ENCODE assay signal across 8 mouse cellular contexts in the genomic region with DNA sequence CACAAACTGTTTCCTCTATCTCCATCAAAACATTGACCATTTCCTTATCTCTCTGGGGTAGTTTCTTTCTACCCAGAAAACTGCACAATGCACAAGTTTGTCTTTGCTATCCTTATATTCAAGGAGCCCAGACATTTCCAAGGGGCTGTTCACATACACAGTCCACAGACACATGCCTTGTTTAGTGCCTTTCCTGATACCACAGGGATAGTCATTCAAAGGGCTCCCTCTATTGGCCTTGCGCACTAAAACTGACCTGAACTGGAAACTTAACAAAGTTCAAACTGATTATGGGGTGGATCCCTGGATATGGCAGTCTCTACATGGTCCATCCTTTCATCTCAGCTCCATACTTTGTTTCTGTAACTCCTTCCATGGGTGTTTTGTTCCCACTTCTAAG.
DNase-seq lines count a peak whose midpoint lies in the region; ATAC-seq and TF ChIP-seq lines count a peak whose summit lies in the region.

No protein-coding gene starts in this region.

- no peak overlapping the region for H3K4me2 ChIP-seq in kidney, postnatal 0 days (ENCODE audit: low read length)
- no peak overlapping the region for H3K4me2 ChIP-seq in embryonic facial prominence, embryonic 11.5 days (ENCODE audit: low read depth, low read length)

- H3K9ac ChIP-seq in kidney, postnatal 0 days (ENCODE audit: low read depth, low read length), result no peak overlapping the region
- H3K9ac ChIP-seq in embryonic facial prominence, embryonic 11.5 days (replicated peaks; ENCODE audit: low read length), result no peak overlapping the region

- ATAC-seq in kidney, postnatal 0 days (replicated peaks; ENCODE audit: low FRiP score, low read depth), result no peak
- peak; percentile 62; the same call in 1 of the 2 replicates for ATAC-seq in embryonic facial prominence, embryonic 11.5 days (replicated peaks; ENCODE audit: insufficient number of reproducible peaks, low FRiP score, low TSS enrichment, low read depth)
- ATAC-seq in erythroid progenitor cell, adult 5-6 weeks (replicated peaks; ENCODE audit: low FRiP score, poor library complexity, severe bottlenecking), result no peak

- TF ChIP-seq CTCF in kidney, postnatal 0 days (IDR thresholded peaks at IDR 0.05; ENCODE audit: low read depth), result peak; percentile 61

- DNase-seq in kidney, postnatal 0 days (ENCODE audit: low spot score), result peak; percentile 51
- no peak for DNase-seq in kidney, adult 11 months
- peak; percentile 11 for DNase-seq in MEL-GATA-1-ER (ENCODE audit: extremely low read depth, low read depth)
- peak; percentile 61 for DNase-seq in embryonic facial prominence, embryonic 11.5 days (ENCODE audit: low spot score)
- DNase-seq in lung, postnatal 25 days (ENCODE audit: low spot score), result peak; percentile 1
- DNase-seq in natural killer cell, adult 2 months (ENCODE audit: low spot score in 2 of 2), result no peak
- DNase-seq in cerebellum, adult 18-20 months, result no peak

- H3K4me3 ChIP-seq in kidney, postnatal 0 days (replicated peaks; ENCODE audit: low read depth, low read length), result no peak overlapping the region
- no peak overlapping the region for H3K4me3 ChIP-seq in embryonic facial prominence, embryonic 11.5 days (ENCODE audit: low read depth, low read length)

- H3K27ac ChIP-seq in kidney, postnatal 0 days, result no peak overlapping the region
- H3K27ac ChIP-seq in embryonic facial prominence, embryonic 11.5 days (replicated peaks; ENCODE audit: low read depth, low read length), result no peak overlapping the region

- H3K4me1 ChIP-seq in kidney, postnatal 0 days (replicated peaks; ENCODE audit: insufficient read depth, low read length), result no peaks in the 10 kb centered on the region
- no peaks in the 10 kb centered on the region for H3K4me1 ChIP-seq in embryonic facial prominence, embryonic 11.5 days (ENCODE audit: control insufficient read depth, insufficient read depth, low read length)

- H3K9me3 ChIP-seq in kidney, postnatal 0 days (replicated peaks; ENCODE audit: low read length), result no peaks in the 10 kb centered on the region
- H3K9me3 ChIP-seq in embryonic facial prominence, embryonic 11.5 days (replicated peaks; ENCODE audit: control insufficient read depth, low read length), result no peaks in the 10 kb centered on the region

- WGBS in kidney, postnatal 0 days, result 66% methylated on average over 1 of the region's 1 CpGs
- WGBS in embryonic facial prominence, embryonic 11.5 days, result 78% methylated on average over 1 of the region's 1 CpGs

- H3K27me3 ChIP-seq in kidney, postnatal 0 days (ENCODE audit: insufficient read depth, low read length), result no peaks in the 10 kb centered on the region
- no peaks in the 10 kb centered on the region for H3K27me3 ChIP-seq in embryonic facial prominence, embryonic 11.5 days (ENCODE audit: control insufficient read depth, insufficient read depth, low read length)

- no peaks in the 10 kb centered on the region for H3K36me3 ChIP-seq in kidney, postnatal 0 days (ENCODE audit: insufficient read depth, low read length)
- no peaks in the 10 kb centered on the region for H3K36me3 ChIP-seq in embryonic facial prominence, embryonic 11.5 days (replicated peaks; ENCODE audit: control insufficient read depth, insufficient read depth, low read depth, low read length)

Comparison
In these comparisons a context has a peak if more than half of its experiments do, and no peak if none do; other contexts are left out.
1. DNase-seq: peak in kidney, postnatal 0 days (single experiment), MEL-GATA-1-ER (single experiment), embryonic facial prominence, embryonic 11.5 days (single experiment) and lung, postnatal 25 days (single experiment); none in kidney, adult 11 months (single experiment), natural killer cell, adult 2 months (0 of 2) and cerebellum, adult 18-20 months (0 of 2).